In the genomic region with DNA sequence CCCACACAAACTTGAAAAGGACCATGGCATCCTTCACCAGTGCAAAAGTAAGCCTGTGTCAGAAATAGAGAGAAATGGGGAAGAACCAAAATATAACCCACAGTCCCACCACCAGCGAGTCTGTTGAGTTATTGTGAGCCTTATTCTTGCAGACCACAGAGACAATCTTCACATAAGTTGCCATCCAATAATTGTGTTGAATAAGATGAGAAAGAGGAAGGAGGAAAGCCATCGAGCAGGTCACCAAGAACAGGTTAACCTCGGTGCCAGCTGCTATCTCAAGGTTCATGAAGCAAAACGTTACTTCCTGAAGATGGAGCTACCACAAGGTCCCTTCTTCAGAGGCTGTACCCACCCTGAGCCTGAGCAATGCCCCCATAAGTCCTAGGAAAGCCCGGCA, we compare ENCODE assay signal across 13 mouse cellular contexts.
"Had no signal": no experiment of that assay in that cellular context is flagged by ENCODE, and none has a peak within 500 bp of the region (broad histone marks: within the 10 kb centered on the region; RNA-seq: fewer than 3 reads in every experiment).

No protein-coding gene starts in this region.

- DNase-seq: kidney, adult 11 months; kidney, adult 9 months; kidney, postnatal 36 days; layer of hippocampus, adult 9-11 months; lung, adult 18-20 months; right cerebral cortex, postnatal 14 days; thymus, postnatal 36 days had no signal

- H3K9ac ChIP-seq: limb, embryonic 12.5 days; liver, embryonic 14.5 days; midbrain, embryonic 13.5 days; neural tube, embryonic 12.5 days had no signal

- H3K27ac ChIP-seq: kidney, postnatal 0 days; limb, embryonic 12.5 days; liver, embryonic 14.5 days; midbrain, embryonic 13.5 days; neural tube, embryonic 12.5 days; stomach, postnatal 0 days had no signal

- H3K4me1 ChIP-seq: limb, embryonic 12.5 days; neural tube, embryonic 12.5 days had no signal

- H3K4me3 ChIP-seq: limb, embryonic 12.5 days; midbrain, embryonic 13.5 days; neural tube, embryonic 12.5 days had no signal

- H3K36me3 ChIP-seq: limb, embryonic 12.5 days; midbrain, embryonic 13.5 days; neural tube, embryonic 12.5 days had no signal

- H3K9me3 ChIP-seq: limb, embryonic 12.5 days; midbrain, embryonic 13.5 days; neural tube, embryonic 12.5 days had no signal

- H3K4me2 ChIP-seq: limb, embryonic 12.5 days; midbrain, embryonic 13.5 days; neural tube, embryonic 12.5 days had no signal

- ATAC-seq: midbrain, embryonic 13.5 days had no signal

- H3K27me3 ChIP-seq: limb, embryonic 12.5 days; midbrain, embryonic 13.5 days; neural tube, embryonic 12.5 days had no signal
